Mouse (Mus musculus) heart, adult 2 months (tissue): ENCODE results near the gene Ryr3. TPM values are rescaled to one million over a fixed set of nuclear protein-coding genes. Genes with fewer than 3 reads are reported as not detected.

ENCODE experiments used
- DNase-seq, 2 experiments: peaks; one replicate each; pipeline ENCODE4 v3.0.0; 2021
- H3K27ac ChIP-seq: fragments of 200-600 bp; 2 replicates; pipeline ENCODE4 v1.8.1; 2022
- H3K27me3 ChIP-seq: fragments of 200-500 bp; 2 replicates; pipeline ENCODE4 v1.6.1; 2012; ENCODE audit warnings: mild to moderate bottlenecking, low read length, inconsistent platforms, mixed read lengths; ENCODE audit not compliant: control insufficient read depth, insufficient read depth
- H3K36me3 ChIP-seq: fragments of 200-500 bp; 2 replicates; pipeline ENCODE4 v1.6.1; 2012; ENCODE audit warnings: low read length, inconsistent platforms; ENCODE audit not compliant: control insufficient read depth, insufficient read depth
- H3K4me1 ChIP-seq: fragments of 200-500 bp; 2 replicates; pipeline ENCODE4 v1.6.1; 2011; ENCODE audit warnings: low read length; ENCODE audit not compliant: control insufficient read depth, insufficient read depth
- H3K4me3 ChIP-seq: fragments of 200-600 bp; 2 replicates; pipeline ENCODE4 v1.8.1; 2022
- H3K79me2 ChIP-seq: fragments of 200-500 bp; replicated peaks from 2 replicates; pipeline ENCODE4 v1.6.1; 2012; ENCODE audit warnings: mild to moderate bottlenecking, inconsistent platforms, low read length, moderate library complexity, mixed read lengths; ENCODE audit not compliant: control insufficient read depth, insufficient read depth
- H3K9ac ChIP-seq: fragments of 200-500 bp; 2 replicates; pipeline ENCODE4 v1.6.1; 2012; ENCODE audit warnings: low read depth, mild to moderate bottlenecking, control low read depth, inconsistent platforms, low read length, mixed read lengths
- CTCF ChIP-seq: fragments of 200-600 bp; IDR thresholded peaks from 2 replicates; pipeline ENCODE4 v1.8.1; 2022; ENCODE audit warnings: antibody characterized with exemption, mild to moderate bottlenecking, moderate library complexity
- EP300 ChIP-seq: fragments of 200-500 bp; IDR thresholded peaks from 2 replicates; pipeline ENCODE4 v1.6.1; 2011; ENCODE audit warnings: low read depth, low read length, control low read depth; ENCODE audit not compliant: insufficient read depth
- POLR2A ChIP-seq: fragments of 200-500 bp; IDR thresholded peaks from 2 replicates; pipeline ENCODE4 v1.6.1; 2011; ENCODE audit warnings: mild to moderate bottlenecking, low read depth, low read length, control low read depth; ENCODE audit not compliant: insufficient read depth
- WGBS: fragments of 180-500 bp; shearing (Covaris S2); methylation state at CpG from one replicate; pipeline ENCODE4 v1.1.7; 2018; 5-methylcytosine and 5-hydroxymethylcytosine counted together
- intact Hi-C: fragments of 180-260 bp; cut with DNase I; formaldehyde crosslinking; loops from one replicate; pipeline ENCODE4 v1.15.1; 2025
- polyA plus RNA-seq: library from polyadenylated mRNA; depleted of rRNA; stranded (reverse); fragments of >200 nt; gene quantifications from 2 replicates; pipeline ENCODE4 v1.2.3, GENCODE M21; 2012
- total RNA-seq, 2 experiments: library from RNA; stranded (reverse); gene quantifications; 2 replicates each; pipeline ENCODE4 v1.2.3; 2021

Gene Ryr3
- total and polyA plus RNA-seq, 3 experiments, result 0.93 to 1.1 (median 1.00) TPM

DNA sequence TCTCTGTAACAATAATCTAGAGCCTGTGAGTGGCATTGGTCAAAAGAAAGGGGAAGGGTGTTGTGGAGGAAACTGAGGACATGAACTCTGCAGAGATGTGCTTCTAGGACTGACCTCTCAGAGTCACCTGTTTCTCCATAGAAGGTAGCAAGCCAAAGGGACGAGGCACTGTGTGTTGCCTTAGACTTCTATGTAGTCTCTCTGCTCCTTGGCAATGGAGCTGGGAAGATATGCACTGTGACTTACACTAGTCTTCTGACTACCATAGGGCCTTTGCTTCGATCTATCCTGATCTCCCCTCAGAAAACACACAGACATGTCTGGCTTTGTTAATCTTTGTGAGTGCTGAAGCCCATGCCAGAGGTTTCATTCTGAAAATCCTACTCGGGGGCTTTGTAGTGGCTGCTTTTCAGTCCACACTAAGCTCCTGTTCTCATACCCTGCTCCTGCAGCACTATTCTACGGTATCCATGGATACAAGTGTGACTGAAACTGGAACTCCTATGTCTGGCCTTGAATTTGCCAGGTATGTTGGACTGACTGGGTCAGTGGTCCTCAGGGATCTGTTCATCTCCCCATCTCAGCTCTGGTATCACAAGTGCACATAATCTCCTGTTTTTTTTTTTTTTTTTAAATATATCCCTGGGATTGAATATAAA, 332.3 kb downstream of the Ryr3 start:
- TF ChIP-seq EP300 (no peak), CTCF (no peak), POLR2A (no peak)
- Histone ChIP-seq H3K27me3 (no peaks in the 10 kb centered on the region), H3K79me2 (no peaks in the 10 kb centered on the region), H3K9ac (no peak overlapping the region), H3K36me3 (no peaks in the 10 kb centered on the region), H3K4me3 (no peak overlapping the region), H3K27ac (no peak overlapping the region), H3K4me1 (no peaks in the 10 kb centered on the region)
- 62% methylated on average over 4 of the region's 4 CpGs for WGBS
- DNase-seq, result no peak
- intact Hi-C loops, result no loop called here

DNA sequence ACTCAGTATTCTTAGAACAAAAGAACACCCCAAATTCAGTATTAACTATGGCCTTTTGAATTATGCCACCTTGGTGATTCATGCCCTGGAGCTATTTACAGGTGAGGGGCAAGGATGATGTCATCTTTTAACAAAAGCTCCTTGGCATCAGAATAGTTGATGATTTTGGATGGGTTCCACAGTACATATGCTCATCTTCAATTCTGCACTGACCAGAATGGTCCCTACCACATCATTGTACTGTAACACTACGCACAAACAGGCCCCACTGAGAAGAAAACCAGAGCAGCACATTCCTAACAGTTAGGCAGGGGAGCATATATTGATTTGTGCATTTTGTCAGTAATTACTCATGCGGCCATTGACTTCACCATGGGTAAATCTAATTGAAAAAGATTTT, 335.1 kb downstream of the Ryr3 start:
- WGBS, result 87% methylated on average over 2 of the region's 2 CpGs
- H3K79me2 ChIP-seq, result no peaks in the 10 kb centered on the region
- intact Hi-C loops, result no loop called here

DNA sequence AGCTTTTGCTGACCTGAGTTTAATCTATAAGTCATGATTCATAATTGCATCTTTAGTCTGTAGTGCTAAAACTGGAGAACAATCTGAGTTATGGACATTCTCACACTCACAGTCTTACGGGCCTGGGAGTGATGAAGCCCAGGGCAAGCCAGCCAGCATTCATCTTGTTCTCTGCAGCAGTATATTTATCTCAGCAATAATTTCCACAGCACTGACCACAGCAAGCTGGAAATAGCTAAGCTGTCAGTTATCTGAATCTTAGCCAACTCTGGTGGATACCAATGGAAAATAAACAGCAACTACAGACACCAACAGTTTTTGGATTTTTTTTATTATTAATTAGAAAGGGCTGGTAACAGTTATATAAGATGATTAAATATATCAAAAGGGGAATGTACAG, 335.5 kb downstream of the Ryr3 start:
- DNase-seq, result no peak
- no peaks in the 10 kb centered on the region for H3K36me3 ChIP-seq
- H3K27ac ChIP-seq, result no peak overlapping the region
- no peaks in the 10 kb centered on the region for H3K4me1 ChIP-seq
- H3K4me3 ChIP-seq, result no peak overlapping the region
- intact Hi-C loops, result no loop called here
- TF ChIP-seq POLR2A (no peak), EP300 (no peak), CTCF (no peak)
- 34% methylated on average over 1 of the region's 1 CpGs for WGBS
- H3K79me2 ChIP-seq, result no peaks in the 10 kb centered on the region
- no peaks in the 10 kb centered on the region for H3K27me3 ChIP-seq
- H3K9ac ChIP-seq, result no peak overlapping the region

More for the DNA sequence above, 335.1 kb downstream of the Ryr3 start:
- H3K9ac ChIP-seq, result no peak overlapping the region
- DNase-seq, result no peak
- no peak overlapping the region for H3K4me3 ChIP-seq
- H3K27me3 ChIP-seq, result no peaks in the 10 kb centered on the region
- H3K36me3 ChIP-seq, result no peaks in the 10 kb centered on the region
- no peaks in the 10 kb centered on the region for H3K4me1 ChIP-seq
- TF ChIP-seq EP300 (no peak), CTCF (no peak), POLR2A (no peak)
- no peak overlapping the region for H3K27ac ChIP-seq

DNA sequence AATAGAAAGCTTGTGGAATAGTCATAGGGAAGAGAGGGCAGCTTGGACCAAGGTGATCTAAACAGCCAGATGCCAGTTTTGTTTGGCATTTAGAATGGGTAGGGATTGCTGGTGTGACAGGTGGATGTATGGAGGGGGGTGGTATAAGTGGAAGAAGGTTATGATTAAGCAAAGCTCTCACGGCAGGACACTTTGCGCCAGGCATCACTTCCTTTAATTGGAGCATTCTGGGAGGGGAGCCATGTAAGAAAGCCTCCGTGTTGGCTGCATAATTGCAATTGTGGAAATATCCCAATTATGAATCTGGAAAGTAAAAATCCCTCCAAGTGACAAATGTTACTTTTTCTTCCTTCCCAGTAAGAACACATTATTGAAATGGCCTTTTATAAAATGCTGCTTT, 339.5 kb downstream of the Ryr3 start:
- no peak overlapping the region for H3K27ac ChIP-seq
- WGBS, result 72% methylated on average over 3 of the region's 3 CpGs

DNA sequence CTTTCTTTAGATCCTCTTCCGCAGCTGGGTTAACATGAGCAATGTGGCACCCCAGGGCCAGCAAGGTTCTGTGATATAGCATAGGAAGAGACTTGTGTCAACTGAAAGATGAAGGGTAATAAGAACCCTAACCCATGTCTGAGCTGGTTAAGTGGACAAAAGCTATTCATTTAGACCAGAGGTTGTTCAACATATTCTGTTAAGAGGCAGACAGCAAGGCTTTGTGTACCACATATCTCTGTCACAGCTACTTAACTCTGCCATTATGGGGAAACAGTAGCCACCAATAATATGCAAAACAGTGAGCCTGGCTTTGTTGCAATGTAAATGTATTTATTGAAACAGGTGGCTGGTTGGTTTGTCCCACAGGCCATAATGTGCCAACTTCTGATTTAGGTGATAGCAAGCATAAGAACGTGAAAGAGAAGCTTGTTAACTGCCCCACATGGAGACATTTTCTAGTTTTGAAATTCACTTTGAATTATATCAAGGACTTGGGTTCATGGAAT, 350.8 kb downstream of the Ryr3 start:
- Histone ChIP-seq H3K79me2 (no peaks in the 10 kb centered on the region), H3K9ac (no peak overlapping the region), H3K4me1 (no peaks in the 10 kb centered on the region), H3K27me3 (no peaks in the 10 kb centered on the region), H3K4me3 (no peak overlapping the region), H3K36me3 (no peaks in the 10 kb centered on the region), H3K27ac (no peak overlapping the region)
- no peak for TF ChIP-seq CTCF
- TF ChIP-seq EP300, result no peak
- TF ChIP-seq POLR2A, result no peak
- intact Hi-C loops, result no loop called here
- WGBS, result 79% methylated on average over 2 of the region's 2 CpGs
- DNase-seq, result no peak

More for the DNA sequence above, 339.5 kb downstream of the Ryr3 start:
- Histone ChIP-seq H3K4me1 (no peaks in the 10 kb centered on the region), H3K27me3 (no peaks in the 10 kb centered on the region), H3K9ac (no peak overlapping the region), H3K79me2 (no peaks in the 10 kb centered on the region), H3K36me3 (no peaks in the 10 kb centered on the region), H3K4me3 (no peak overlapping the region)
- intact Hi-C loops, result no loop called here
- DNase-seq, result no peak
- TF ChIP-seq EP300, result no peak
- no peak for TF ChIP-seq POLR2A
- TF ChIP-seq CTCF, result no peak

DNA sequence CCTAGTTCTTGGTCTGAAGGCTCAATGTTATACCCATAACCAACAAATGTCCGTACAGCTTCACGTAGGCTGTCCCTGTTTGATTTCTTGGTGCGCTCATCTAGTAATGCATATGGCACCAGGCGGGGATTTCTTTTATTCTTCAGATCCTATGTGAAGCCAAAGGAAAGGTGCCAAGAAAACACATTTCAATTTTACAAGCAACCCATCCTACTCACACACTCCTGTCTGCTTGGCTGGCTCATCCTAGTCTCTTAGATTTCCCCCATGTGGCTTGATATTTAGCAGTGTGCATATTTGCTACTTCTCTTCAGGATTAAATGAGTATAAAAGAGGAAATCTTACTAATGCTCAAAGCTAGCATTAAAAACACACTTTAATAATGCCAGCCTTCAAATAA, 355.1 kb downstream of the Ryr3 start:
- Histone ChIP-seq H3K79me2 (no peaks in the 10 kb centered on the region), H3K36me3 (no peaks in the 10 kb centered on the region), H3K9ac (no peak overlapping the region), H3K4me3 (no peak overlapping the region), H3K27ac (no peak overlapping the region), H3K4me1 (no peaks in the 10 kb centered on the region), H3K27me3 (no peaks in the 10 kb centered on the region)
- 94% methylated on average over 4 of the region's 4 CpGs for WGBS
- no peak for TF ChIP-seq POLR2A
- TF ChIP-seq CTCF, result no peak
- TF ChIP-seq EP300, result no peak
- DNase-seq, result no peak
- intact Hi-C loops, result no loop called here
